Mouse (Mus musculus) erythroblast, embryonic 14.5 days (primary cell): Measurements from ENCODE around the gene Drd2.

ENCODE experiments used
- GATA1 ChIP-seq: IDR thresholded peaks from 2 replicates; pipeline ENCODE4 v1.6.1; 2012; ENCODE audit warnings: low read length, inconsistent platforms, mixed read lengths
- TAL1 ChIP-seq: IDR thresholded peaks from 3 replicates; pipeline ENCODE4 v1.6.1; 2012; ENCODE audit warnings: low read length, inconsistent platforms, mixed read lengths

GRCm38 (mm10) chr9:49452396-49452795 lies 112.0 kb downstream of the Drd2 start:
- TF ChIP-seq TAL1 (no peak), GATA1 (no peak)
